Mouse (Mus musculus) CH12.LX (cell line): Measurements from ENCODE around the gene Slc22a20. TPM values are rescaled to one million over a fixed set of nuclear protein-coding genes. Genes with fewer than 3 reads are reported as not detected.

Source experiments
- DNase-seq: peaks from one replicate; pipeline ENCODE4 v3.0.0-alpha.2; 2013; ENCODE audit errors: extremely low read depth
- H3K27ac ChIP-seq: 2 replicates; pipeline ENCODE4 v1.5.1; 2012; ENCODE audit warnings: low read depth, mild to moderate bottlenecking, control low read depth, moderate library complexity; ENCODE audit not compliant: insufficient read depth
- H3K27me3 ChIP-seq: replicated peaks from 2 replicates; pipeline ENCODE3; 2012; ENCODE audit warnings: inconsistent platforms
- H3K36me3 ChIP-seq, 2 experiments: replicated peaks in 1 of 2; 2 replicates each; pipeline versions ENCODE3 to v1.6.1; 2012; ENCODE audit warnings: inconsistent platforms in 1 of 2, low read length in 1 of 2, mild to moderate bottlenecking in 1 of 2, mixed read lengths in 1 of 2, moderate library complexity in 1 of 2; ENCODE audit not compliant: control insufficient read depth in 1 of 2, insufficient read depth in 1 of 2
- H3K4me1 ChIP-seq, 2 experiments: 2 replicates each; pipeline ENCODE4 v1.6.1; 2012; ENCODE audit warnings: inconsistent platforms in 1 of 2, moderate library complexity in 1 of 2; ENCODE audit not compliant: insufficient read depth in 2 of 2, control insufficient read depth in 1 of 2
- H3K4me2 ChIP-seq: 2 replicates; pipeline ENCODE4 v1.6.1; 2012; ENCODE audit warnings: low read depth, mild to moderate bottlenecking, control low read depth; ENCODE audit not compliant: poor library complexity, insufficient read depth, severe bottlenecking
- H3K4me3 ChIP-seq, 3 experiments: fragments of 150-350 bp in 1 of 3; sonication (generic) in 1 of 3; replicated peaks in 1 of 3; 2 replicates each; pipeline versions ENCODE3 to v1.5.1; 2011 to 2012; ENCODE audit warnings: low read depth in 2 of 3, low read length in 2 of 3, mild to moderate bottlenecking in 2 of 3, moderate library complexity in 2 of 3, control low read depth in 1 of 3, improper control_type of control experiment in 1 of 3, inconsistent platforms in 1 of 3, mixed read lengths in 1 of 3; ENCODE audit not compliant: poor library complexity in 1 of 3
- H3K79me2 ChIP-seq: replicated peaks from 2 replicates; pipeline ENCODE4 v1.6.1; 2012; ENCODE audit warnings: mild to moderate bottlenecking, moderate library complexity; ENCODE audit not compliant: control insufficient read depth, poor library complexity, insufficient read depth, severe bottlenecking; ENCODE audit errors: extremely low read depth
- H3K9ac ChIP-seq: 2 replicates; pipeline ENCODE4 v1.6.1; 2012; ENCODE audit warnings: low read depth, mild to moderate bottlenecking, control low read depth, moderate library complexity; ENCODE audit not compliant: insufficient read depth
- H3K9me3 ChIP-seq: replicated peaks from 2 replicates; pipeline ENCODE3; 2012; ENCODE audit warnings: low read length, inconsistent platforms, mixed read lengths
- BHLHE40 ChIP-seq: IDR thresholded peaks from 2 replicates; pipeline ENCODE4 v1.6.1; 2011; ENCODE audit warnings: mild to moderate bottlenecking, low read depth, low read length, improper control_type of control experiment
- CHD2 ChIP-seq: IDR thresholded peaks from 2 replicates; pipeline ENCODE4 v1.6.1; 2011; ENCODE audit warnings: low read length, improper control_type of control experiment
- CTCF ChIP-seq, 2 experiments: IDR thresholded peaks in 1 of 2; conservative IDR thresholded peaks in 1 of 2; 2 replicates each; pipeline ENCODE4 v1.5.1; 2011 to 2012; ENCODE audit warnings: low read depth in 2 of 2, low read length in 2 of 2, improper control_type of control experiment in 1 of 2, inconsistent platforms in 1 of 2, mild to moderate bottlenecking in 1 of 2, moderate library complexity in 1 of 2
- ELF1 ChIP-seq: IDR thresholded peaks from 2 replicates; pipeline ENCODE4 v1.6.1; 2014; ENCODE audit warnings: low read depth, mild to moderate bottlenecking, inconsistent platforms, low read length, improper control_type of control experiment
- EP300 ChIP-seq: IDR thresholded peaks from 2 replicates; pipeline ENCODE4 v1.6.1; 2011; ENCODE audit warnings: low read length, improper control_type of control experiment
- ETS1 ChIP-seq: conservative IDR thresholded peaks from 2 replicates; pipeline ENCODE4 v1.6.1; 2012; ENCODE audit warnings: low read depth, mild to moderate bottlenecking, inconsistent platforms, low read length, improper control_type of control experiment, moderate library complexity
- GABPA ChIP-seq: IDR thresholded peaks from 2 replicates; pipeline ENCODE4 v1.6.1; 2012; ENCODE audit warnings: low read depth, low read length, improper control_type of control experiment, inconsistent platforms; ENCODE audit not compliant: insufficient replicate concordance
- HCFC1 ChIP-seq: IDR thresholded peaks from 2 replicates; pipeline ENCODE4 v1.6.1; 2012; ENCODE audit warnings: low read depth, mild to moderate bottlenecking, inconsistent platforms, low read length, improper control_type of control experiment
- IRF4 ChIP-seq: IDR thresholded peaks from 2 replicates; pipeline ENCODE4 v1.6.1; 2014; ENCODE audit warnings: low read depth, mild to moderate bottlenecking, inconsistent platforms, low read length, improper control_type of control experiment
- JUN ChIP-seq: IDR thresholded peaks from 2 replicates; pipeline ENCODE4 v1.6.1; 2011; ENCODE audit warnings: low read depth, mild to moderate bottlenecking, low read length, improper control_type of control experiment, moderate library complexity; ENCODE audit not compliant: insufficient read depth
- JUND ChIP-seq: conservative IDR thresholded peaks from 2 replicates; pipeline ENCODE4 v1.6.1; 2011; ENCODE audit warnings: low read depth, low read length, improper control_type of control experiment
- KAT2A ChIP-seq: IDR thresholded peaks from 2 replicates; pipeline ENCODE4 v1.6.1; 2012; ENCODE audit warnings: low read length, improper control_type of control experiment, inconsistent platforms; ENCODE audit not compliant: insufficient replicate concordance
- MAFK ChIP-seq: IDR thresholded peaks from 2 replicates; pipeline ENCODE4 v1.6.1; 2011; ENCODE audit warnings: low read length, improper control_type of control experiment; ENCODE audit not compliant: insufficient replicate concordance
- MAX ChIP-seq: IDR thresholded peaks from 2 replicates; pipeline ENCODE4 v1.6.1; 2011; ENCODE audit warnings: low read length, improper control_type of control experiment
- MEF2A ChIP-seq: IDR thresholded peaks from 2 replicates; pipeline ENCODE4 v1.6.1; 2014; ENCODE audit warnings: low read depth, mild to moderate bottlenecking, inconsistent platforms, low read length, improper control_type of control experiment, borderline replicate concordance
- MXI1 ChIP-seq: IDR thresholded peaks from 2 replicates; pipeline ENCODE4 v1.6.1; 2011; ENCODE audit warnings: mild to moderate bottlenecking, low read depth, low read length, improper control_type of control experiment
- MYC ChIP-seq: IDR thresholded peaks from 2 replicates; pipeline ENCODE4 v1.6.1; 2011; ENCODE audit warnings: low read depth, mild to moderate bottlenecking, improper control_type of control experiment, low read length
- NELFE ChIP-seq: IDR thresholded peaks from 2 replicates; pipeline ENCODE4 v1.6.1; 2011; ENCODE audit warnings: low read depth, low read length, improper control_type of control experiment
- NRF1 ChIP-seq: IDR thresholded peaks from 2 replicates; pipeline ENCODE4 v1.6.1; 2014; ENCODE audit warnings: low read depth, mild to moderate bottlenecking, inconsistent platforms, low read length, improper control_type of control experiment, moderate library complexity
- POLR2A ChIP-seq: IDR thresholded peaks from 2 replicates; pipeline ENCODE4 v1.6.1; 2011; ENCODE audit warnings: low read depth, mild to moderate bottlenecking, improper control_type of control experiment, low read length
- POLR2AphosphoS2 ChIP-seq: IDR thresholded peaks from 2 replicates; pipeline ENCODE4 v1.6.1; 2011; ENCODE audit warnings: low read depth, low read length, improper control_type of control experiment
- RAD21 ChIP-seq: IDR thresholded peaks from 2 replicates; pipeline ENCODE4 v1.6.1; 2011; ENCODE audit warnings: low read depth, mild to moderate bottlenecking, low read length, improper control_type of control experiment, moderate library complexity
- RCOR1 ChIP-seq: conservative IDR thresholded peaks from 2 replicates; pipeline ENCODE4 v1.6.1; 2012; ENCODE audit warnings: low read depth, mild to moderate bottlenecking, inconsistent platforms, low read length, improper control_type of control experiment
- SIN3A ChIP-seq: IDR thresholded peaks from 2 replicates; pipeline ENCODE4 v1.6.1; 2012; ENCODE audit warnings: low read length, improper control_type of control experiment, inconsistent platforms
- SMC3 ChIP-seq: IDR thresholded peaks from 2 replicates; pipeline ENCODE4 v1.6.1; 2011; ENCODE audit warnings: low read depth, low read length, improper control_type of control experiment
- TBP ChIP-seq: conservative IDR thresholded peaks from 2 replicates; pipeline ENCODE4 v1.6.1; 2011; ENCODE audit warnings: low read depth, low read length, improper control_type of control experiment
- TCF12 ChIP-seq: IDR thresholded peaks from 2 replicates; pipeline ENCODE4 v1.6.1; 2014; ENCODE audit warnings: low read depth, mild to moderate bottlenecking, inconsistent platforms, low read length, improper control_type of control experiment
- USF1 ChIP-seq: IDR thresholded peaks from 2 replicates; pipeline ENCODE4 v1.6.1; 2014; ENCODE audit warnings: low read depth, mild to moderate bottlenecking, inconsistent platforms, low read length, improper control_type of control experiment
- ZC3H11A ChIP-seq: IDR thresholded peaks from 2 replicates; pipeline ENCODE4 v1.6.1; 2012; ENCODE audit warnings: low read depth, mild to moderate bottlenecking, inconsistent platforms, low read length, improper control_type of control experiment
- ZKSCAN1 ChIP-seq: IDR thresholded peaks from 2 replicates; pipeline ENCODE4 v1.6.1; 2012; ENCODE audit warnings: low read depth, inconsistent platforms, low read length, improper control_type of control experiment, borderline replicate concordance
- ZMIZ1 ChIP-seq: IDR thresholded peaks from 2 replicates; pipeline ENCODE4 v1.6.1; 2012; ENCODE audit warnings: low read depth, mild to moderate bottlenecking, inconsistent platforms, low read length, improper control_type of control experiment
- ZNF384 ChIP-seq: IDR thresholded peaks from 2 replicates; pipeline ENCODE4 v1.6.1; 2012; ENCODE audit warnings: low read depth, low read length, improper control_type of control experiment, inconsistent platforms
- dilution Hi-C: fragments of 300-500 bp; cut with MboI; formaldehyde crosslinking; loops from 2 replicates; pipeline ENCODE4 v1.14.3; 2020; ENCODE audit warnings: low sequenced_read_pairs; ENCODE audit not compliant: extremely low pct_unique_long_range_greater_than_20kb, extremely low pct_ligation_motif_present
- in situ Hi-C: fragments of 300-500 bp; cut with MboI; formaldehyde crosslinking; loops from 3 replicates; pipeline ENCODE4 v1.14.3; 2019; ENCODE audit warnings: low sequenced_read_pairs, low pct_ligation_motif_present, low pct_unique_long_range_greater_than_20kb, mixed read lengths
- polyA plus RNA-seq: library from polyadenylated mRNA; unstranded; fragments of >175 nt; gene quantifications from 2 replicates; pipeline ENCODE4 v1.2.1, GENCODE M21; 2012; ENCODE audit warnings: low read depth; ENCODE audit not compliant: insufficient read length
- total RNA-seq, 2 experiments: library from RNA; depleted of rRNA; stranded (reverse); fragments of 300-350 nt in 1 of 2; fragments of >200 nt in 1 of 2; gene quantifications; 2 replicates each; pipeline ENCODE4 v1.2.3; 2012 to 2014

The Slc22a20 gene
- total and polyA plus RNA-seq, 3 experiments, result not detected

DNA sequence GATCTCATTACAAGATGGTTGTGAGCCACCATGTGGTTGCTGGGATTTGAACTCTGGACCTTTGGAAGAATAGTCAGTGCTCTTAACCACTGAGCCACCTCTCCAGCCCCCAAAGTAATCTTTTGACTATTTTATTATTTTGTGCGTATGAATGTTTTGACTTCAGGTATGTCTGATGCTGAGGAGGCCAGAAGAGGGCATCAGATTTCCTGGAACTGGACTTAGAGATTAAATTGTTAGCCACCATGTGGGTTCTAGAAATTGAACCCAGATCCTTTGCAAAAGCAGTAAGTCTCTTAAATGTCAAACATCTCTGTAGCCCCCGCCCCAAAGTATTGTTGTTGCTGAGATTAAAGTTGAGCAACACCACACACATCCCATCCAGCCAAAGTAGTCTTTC, 20.0 kb downstream of the Slc22a20 start:
- DNase-seq, result no peak
- Histone ChIP-seq H3K27ac (no peak overlapping the region), H3K9me3 (no peaks in the 10 kb centered on the region), H3K79me2 (peaks cover 30% of the 10 kb centered on the region), H3K4me3 (no peak overlapping the region), H3K36me3 (peaks cover 5 to 9% of the 10 kb centered on the region in 2 experiments), H3K27me3 (no peaks in the 10 kb centered on the region), H3K9ac (no peak overlapping the region), H3K4me2 (no peak overlapping the region), H3K4me1 (peaks cover 3 to 35% of the 10 kb centered on the region in 2 experiments; a peak in 3 of 4 replicates)
- TF ChIP-seq CTCF (conservative IDR thresholded peaks at IDR 0.05 in 1 of 2, IDR thresholded peaks at IDR 0.05 in 1 of 2; ENCODE audit: low read depth in 2 of 2, low read length in 2 of 2), result peak in 1 of 2 experiments; percentile 26; a peak in 2 of 4 replicates
- TF ChIP-seq JUN, result no peak
- no peak for TF ChIP-seq ZMIZ1
- TF ChIP-seq SMC3, result peak; percentile 13; the same call in 1 of the 2 replicates
- dilution Hi-C loops, result no loop called here
- in situ Hi-C loops, result loop anchor here (10.0 kb wide), 2 partner anchors 99 to 159 kb away; partner anchors contain the start of genes Snx15, Tm7sf2 and Znhit2

DNA sequence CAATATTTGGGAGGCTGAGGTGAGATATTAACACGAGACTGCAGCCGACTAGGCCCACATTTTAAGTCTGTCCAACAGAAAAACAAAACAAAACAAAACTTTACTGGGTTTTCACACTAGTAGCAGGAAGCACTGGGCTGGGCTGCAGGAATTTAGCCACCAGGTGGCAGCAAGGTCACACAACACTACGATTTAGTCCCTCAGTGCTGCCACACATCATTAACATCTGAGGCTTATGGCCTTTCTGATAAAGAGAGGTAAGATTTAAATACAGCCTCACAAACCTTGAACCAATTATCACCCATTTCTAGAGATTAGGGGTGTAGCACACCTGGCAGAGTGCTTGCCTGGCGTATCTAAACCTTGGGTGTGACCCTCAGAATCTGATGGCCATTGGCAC, 20.7 kb downstream of the Slc22a20 start:
- H3K36me3 ChIP-seq, result peaks cover 10 to 15% of the 10 kb centered on the region in 2 experiments
- H3K79me2 ChIP-seq, result peaks cover 35% of the 10 kb centered on the region
- DNase-seq, result peak; percentile 87
- dilution Hi-C loops, result no loop called here
- no peak overlapping the region for H3K4me3 ChIP-seq
- no peak overlapping the region for H3K27ac ChIP-seq
- H3K27me3 ChIP-seq, result no peaks in the 10 kb centered on the region
- H3K4me1 ChIP-seq, result peaks cover 3 to 36% of the 10 kb centered on the region in 2 experiments; a peak in 3 of 4 replicates
- no peaks in the 10 kb centered on the region for H3K9me3 ChIP-seq
- H3K4me2 ChIP-seq, result peak overlapping the region; percentile 33; the same call in 1 of the 2 replicates
- H3K9ac ChIP-seq, result no peak overlapping the region
- in situ Hi-C loops, result loop anchor here (10.0 kb wide), 2 partner anchors 100 to 160 kb away; partner anchors contain the start of genes Snx15, Tm7sf2 and Znhit2
- peak; percentile 96 for TF ChIP-seq SMC3
- peak; percentile 66; the same call in 1 of the 2 replicates for TF ChIP-seq MAX
- no peak for TF ChIP-seq MAFK
- no peak for TF ChIP-seq NRF1
- peak; percentile 79 for TF ChIP-seq SIN3A
- TF ChIP-seq ZKSCAN1, result no peak
- no peak for TF ChIP-seq EP300
- no peak for TF ChIP-seq MXI1
- TF ChIP-seq KAT2A, result no peak
- no peak for TF ChIP-seq RCOR1
- no peak for TF ChIP-seq POLR2A
- no peak for TF ChIP-seq HCFC1
- TF ChIP-seq GABPA, result no peak
- no peak for TF ChIP-seq TBP
- TF ChIP-seq NELFE, result peak; percentile 47; the same call in 1 of the 2 replicates
- no peak for TF ChIP-seq TCF12
- TF ChIP-seq ZNF384, result no peak
- peak; percentile 43; the same call in 1 of the 2 replicates for TF ChIP-seq BHLHE40
- peak; percentile 45; the same call in 1 of the 2 replicates for TF ChIP-seq IRF4
- TF ChIP-seq ZC3H11A, result peak; percentile 83
- peak; percentile 63 for TF ChIP-seq MYC
- peak; percentile 94 for TF ChIP-seq RAD21
- no peak for TF ChIP-seq ETS1
- no peak for TF ChIP-seq CHD2
- TF ChIP-seq ELF1, result peak; percentile 73
- TF ChIP-seq JUND, result peak; percentile 39; the same call in 1 of the 2 replicates
- no peak for TF ChIP-seq USF1
- no peak for TF ChIP-seq POLR2AphosphoS2
- TF ChIP-seq MEF2A, result peak; percentile 56; the same call in 1 of the 2 replicates
- peak; percentile 72 to 98 for TF ChIP-seq CTCF (conservative IDR thresholded peaks at IDR 0.05 in 1 of 2, IDR thresholded peaks at IDR 0.05 in 1 of 2; ENCODE audit: low read depth in 2 of 2, low read length in 2 of 2)
